Mouse (Mus musculus): ENCODE data around the gene Slc39a5.
A peak's percentile ranks its signal among the peaks of the same experiment; 100 is the strongest.

Slc39a5 gene

DNA sequence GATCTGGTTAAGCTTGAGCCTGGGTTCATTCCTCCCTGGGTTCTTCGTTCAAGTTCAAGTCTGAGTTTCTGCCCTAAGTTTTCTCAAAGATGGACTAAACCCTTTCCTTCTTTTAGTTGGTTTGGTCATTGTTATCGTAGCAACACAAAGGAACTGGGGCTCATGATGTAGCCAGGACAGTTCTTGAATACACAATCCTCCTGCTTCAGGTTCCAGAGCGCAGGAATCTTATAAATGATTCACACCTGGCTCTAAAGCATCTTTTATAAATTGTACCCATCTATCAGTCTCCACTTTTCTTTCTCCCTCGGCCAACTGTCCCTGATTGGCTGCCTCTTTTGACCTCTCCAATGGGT lies 25.0 kb downstream of the Slc39a5 start:
- DNase-seq (ENCODE audit: extremely low spot score), result no peak

DNA sequence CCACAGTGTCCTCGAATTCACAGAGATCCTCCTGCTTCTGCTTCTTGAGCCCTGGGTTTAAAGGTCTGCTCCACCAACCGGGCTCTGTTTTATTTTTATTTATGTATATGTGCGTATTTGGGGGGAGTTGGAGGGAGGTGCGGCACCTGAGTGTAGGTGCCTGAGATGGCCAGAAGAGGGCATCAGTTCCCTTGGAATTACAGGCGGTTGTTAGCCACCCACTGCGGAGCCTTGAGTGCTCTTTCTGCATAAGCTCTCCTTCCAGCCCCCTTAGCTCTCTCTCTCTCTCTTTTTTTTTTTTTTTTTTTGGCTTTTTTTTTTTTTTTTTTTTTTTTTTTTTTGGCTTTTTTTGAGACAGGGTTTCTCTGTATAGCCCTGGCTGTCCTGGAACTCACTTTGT lies 26.6 kb downstream of the Slc39a5 start:
- no peak for DNase-seq (ENCODE audit: extremely low spot score)

DNA sequence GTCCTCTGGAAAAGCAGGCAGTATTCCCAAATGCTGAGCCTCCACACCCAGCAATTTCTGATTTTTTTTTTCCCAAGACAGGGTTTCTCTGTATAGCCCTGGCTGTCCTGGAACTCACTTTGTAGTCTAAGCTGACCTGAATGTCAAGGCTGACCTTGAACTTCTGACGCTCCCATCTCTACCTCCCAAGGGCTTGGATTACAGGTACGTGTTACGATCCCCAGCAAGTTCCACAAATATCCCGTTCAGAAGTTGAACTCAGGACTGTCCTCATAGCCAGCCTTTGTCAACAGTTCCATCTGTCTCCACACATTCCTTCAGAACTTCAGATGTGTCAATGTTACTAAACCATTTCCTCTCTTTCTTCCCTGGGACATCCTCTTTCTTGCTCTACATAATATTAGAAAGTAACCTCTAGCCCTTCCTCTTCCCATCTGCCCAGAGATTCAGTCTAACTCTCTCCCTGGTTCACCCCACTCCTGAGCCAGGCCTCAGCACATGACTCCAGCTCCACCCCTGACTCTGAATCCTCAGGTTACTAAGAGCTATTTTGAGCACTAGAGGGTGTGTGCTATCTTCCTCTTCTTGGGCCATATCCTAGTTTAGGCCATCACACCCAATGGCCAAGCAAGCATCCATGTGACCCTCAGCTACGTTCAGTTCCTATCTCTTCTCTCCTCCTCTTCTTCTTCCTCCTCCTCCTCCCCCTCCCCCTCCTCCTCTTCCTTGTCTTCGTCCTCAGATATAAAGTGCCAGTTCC lies 27.9 kb downstream of the Slc39a5 start:
- DNase-seq (ENCODE audit: extremely low spot score), result no peak

GRCm38 (mm10) chr10:128372142-128372541 lies 28.9 kb downstream of the Slc39a5 start:
- DNase-seq (ENCODE audit: extremely low spot score), result no peak

- DNase-seq (ENCODE audit: extremely low spot score), result no peak
Observed at GRCm38 (mm10) chr10:128370601-128371000, 30.4 kb downstream of the Slc39a5 start.

GRCm38 (mm10) chr10:128370021-128370420 lies 31.0 kb downstream of the Slc39a5 start:
- DNase-seq (ENCODE audit: extremely low spot score), result no peak

GRCm38 (mm10) chr10:128369599-128369998 lies 31.4 kb downstream of the Slc39a5 start:
- no peak for DNase-seq (ENCODE audit: extremely low spot score)

- DNase-seq (ENCODE audit: extremely low spot score), result no peak
Observed at GRCm38 (mm10) chr10:128369218-128369543, 31.8 kb downstream of the Slc39a5 start.

- peak; percentile 90 for DNase-seq (ENCODE audit: extremely low spot score)
Observed at GRCm38 (mm10) chr10:128368402-128369217, 32.4 kb downstream of the Slc39a5 start, which contains the start of gene Coq10a. Gene Coq10a, minus strand, starts transcription at chr10:128368997.

GRCm38 (mm10) chr10:128367899-128368401 lies 33.1 kb downstream of the Slc39a5 start:
- no peak for DNase-seq (ENCODE audit: extremely low spot score)

- peak; percentile 43 for DNase-seq (ENCODE audit: extremely low spot score)
Observed at GRCm38 (mm10) chr10:128362568-128362967, 38.5 kb downstream of the Slc39a5 start.

- DNase-seq (ENCODE audit: extremely low spot score), result no peak
Observed at GRCm38 (mm10) chr10:128361836-128362235, 39.2 kb downstream of the Slc39a5 start.

DNA sequence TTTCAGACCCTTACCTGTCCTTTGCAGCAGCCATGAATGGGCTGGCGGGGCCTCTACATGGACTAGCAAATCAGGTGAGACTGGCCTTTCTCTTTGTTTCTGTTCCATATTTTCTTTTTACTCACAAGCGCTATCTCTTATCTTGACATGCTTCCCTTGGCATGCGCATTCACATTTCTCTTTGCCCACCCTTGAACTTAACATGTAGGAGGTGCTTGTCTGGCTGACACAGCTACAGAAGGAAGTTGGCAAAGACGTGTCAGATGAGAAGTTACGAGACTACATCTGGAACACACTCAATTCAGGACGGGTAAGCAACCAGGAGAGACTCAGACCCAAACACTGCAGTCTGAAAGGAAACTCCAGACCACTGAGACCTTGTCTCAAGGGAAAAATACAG lies 41.8 kb downstream of the Slc39a5 start:
- no peak for DNase-seq (ENCODE audit: extremely low spot score)

DNA sequence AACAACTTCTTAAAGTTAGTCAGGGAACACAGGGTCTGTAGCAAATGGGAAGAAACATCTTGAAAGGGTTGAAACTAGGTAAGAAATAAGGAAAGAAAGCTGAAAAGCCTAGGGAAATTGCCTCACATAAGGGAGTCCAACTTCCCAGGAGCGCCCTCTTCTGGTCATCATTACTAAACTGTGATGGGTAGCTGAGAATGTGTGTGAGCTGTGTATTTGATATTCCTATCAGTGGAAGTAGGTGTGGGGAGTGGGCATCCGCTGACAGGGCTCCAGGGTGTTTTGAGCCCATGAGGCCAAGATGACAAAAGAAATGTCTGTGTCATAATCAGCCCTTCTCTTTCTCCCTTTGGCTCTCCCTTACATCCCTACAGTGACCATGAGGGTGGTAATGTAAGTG lies 42.2 kb downstream of the Slc39a5 start:
- no peak for DNase-seq (ENCODE audit: extremely low spot score)

GRCm38 (mm10) chr10:128347541-128347940 lies 53.5 kb downstream of the Slc39a5 start:
- DNase-seq (ENCODE audit: extremely low spot score), result no peak

Measured in embryo, embryonic 9.5 days (tissue).